Mouse (Mus musculus) midbrain, embryonic 13.5 days (tissue): ENCODE results near the gene Olfr410. TPM values are rescaled to one million over a fixed set of nuclear protein-coding genes. Genes with fewer than 3 reads are reported as not detected.

Source experiments
- polyA plus RNA-seq: library from polyadenylated mRNA; unstranded; fragments of >200 nt; fragmentation: Nextera tagmentation; extraction: Ambion mirVana; gene quantifications from 2 replicates; pipeline ENCODE4 v1.2.1, GENCODE M21; 2015

Olfr410 gene
- polyA plus RNA-seq, 1 experiment from 2014 or later = not detected

Other genes starting within 250 kb of the Olfr410 start
- gene Olfr401, start 224.3 kb downstream of the Olfr410 start, polyA plus RNA-seq = not detected in 2 replicates
- not detected in 2 replicates for gene Olfr402, start 184.5 kb downstream of the Olfr410 start, polyA plus RNA-seq
- not detected in 2 replicates for gene Olfr403, start 151.8 kb downstream of the Olfr410 start, polyA plus RNA-seq
- gene Olfr43, start 126.7 kb downstream of the Olfr410 start, polyA plus RNA-seq = not detected in 2 replicates
- gene Olfr406, start 78.2 kb downstream of the Olfr410 start, polyA plus RNA-seq = not detected in 2 replicates
- gene Olfr59, start 54.3 kb downstream of the Olfr410 start, polyA plus RNA-seq = not detected in 2 replicates
- gene Olfr411, start 14.6 kb upstream of the Olfr410 start, polyA plus RNA-seq = not detected in 2 replicates
- gene Olfr412, start 24.0 kb upstream of the Olfr410 start, polyA plus RNA-seq = not detected in 2 replicates